ENCODE assay signal across 28 mouse cellular contexts in the genomic region with DNA sequence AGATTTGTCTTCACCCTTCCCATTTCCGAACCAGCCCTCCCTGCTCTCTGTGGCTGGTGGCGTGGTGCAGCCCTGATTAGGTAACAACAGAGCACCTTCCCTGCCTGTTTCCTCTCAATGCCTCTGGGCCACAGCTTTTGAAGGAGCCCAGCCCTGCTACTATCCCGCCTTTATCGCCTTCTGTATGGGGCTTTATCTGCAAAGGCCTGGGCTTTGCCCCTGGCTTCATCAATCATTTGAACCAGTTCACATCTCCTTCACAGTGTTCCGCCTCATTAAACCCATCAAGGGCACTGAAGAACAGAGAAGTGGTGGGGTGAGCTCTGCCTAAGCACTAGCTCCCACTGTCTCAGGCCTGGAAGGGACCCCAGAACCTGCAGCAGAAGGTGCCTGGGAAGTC. TPM values are rescaled to one million over a fixed set of nuclear protein-coding genes. Genes with fewer than 3 reads are reported as not detected.
DNase-seq lines count a peak whose midpoint lies in the region; ATAC-seq and TF ChIP-seq lines count a peak whose summit lies in the region.
"Had no signal": no experiment of that assay in that cellular context is flagged by ENCODE, and none has a peak within 500 bp of the region (broad histone marks: within the 10 kb centered on the region; RNA-seq: fewer than 3 reads in every experiment).

No protein-coding gene starts in this region.

- DNase-seq in hindbrain, embryonic 11.5 days (ENCODE audit: low spot score) = peak; percentile 70
- no peak for DNase-seq in hindbrain, embryonic 14.5 days (ENCODE audit: low spot score)
- DNase-seq in kidney, postnatal 0 days (ENCODE audit: low spot score) = peak; percentile 22
- DNase-seq in kidney, postnatal 25 days = no peak
- DNase-seq in embryo, embryonic 11 days = peak; percentile 54
- DNase-seq in neural tube, embryonic 11.5 days (ENCODE audit: low spot score) = peak; percentile 65
- no peak for DNase-seq in thymus, postnatal 25 days
- DNase-seq: adrenal gland, postnatal 36 days; cerebellum, adult 2 months; cerebellum, postnatal 14 days; gastrocnemius, postnatal 10 days; heart, postnatal 10 days; kidney, adult 2 months; liver, embryonic 13.5 days; lung, adult 18-20 months; right cerebral cortex, postnatal 14 days had no signal

- no peak overlapping the region for H3K4me3 ChIP-seq in hindbrain, embryonic 11.5 days (ENCODE audit: low read depth, low read length)
- H3K4me3 ChIP-seq in hindbrain, embryonic 14.5 days (replicated peaks; ENCODE audit: low read length) = no peak overlapping the region
- no peak overlapping the region for H3K4me3 ChIP-seq in kidney, postnatal 0 days (replicated peaks; ENCODE audit: low read depth, low read length)
- no peak overlapping the region for H3K4me3 ChIP-seq in neural tube, embryonic 11.5 days (ENCODE audit: low read depth, low read length)
- H3K4me3 ChIP-seq: embryonic facial prominence, embryonic 13.5 days; erythroblast, embryonic 14.5 days; forebrain, embryonic 12.5 days; heart, embryonic 13.5 days; limb, embryonic 10.5 days; limb, embryonic 15.5 days; liver, embryonic 13.5 days; midbrain, embryonic 10.5 days; midbrain, embryonic 15.5 days; neural tube, embryonic 12.5 days had no signal

- ATAC-seq in hindbrain, embryonic 11.5 days (ENCODE audit: low FRiP score) = peak; percentile 75
- ATAC-seq in hindbrain, embryonic 14.5 days (ENCODE audit: low FRiP score) = no peak
- ATAC-seq in kidney, postnatal 0 days (replicated peaks; ENCODE audit: low FRiP score, low read depth) = no peak
- ATAC-seq in neural tube, embryonic 11.5 days (ENCODE audit: insufficient read depth, low FRiP score, low TSS enrichment) = peak; percentile 79
- ATAC-seq: CD4-positive, CD25-positive, alpha-beta regulatory T cell, adult 4 months; lung, postnatal 0 days; midbrain, embryonic 15.5 days had no signal

- 19% methylated on average over 5 of the region's 5 CpGs for WGBS in hindbrain, embryonic 11.5 days
- WGBS in hindbrain, embryonic 14.5 days = 21% methylated on average over 5 of the region's 5 CpGs
- WGBS in kidney, postnatal 0 days = 13% methylated on average over 5 of the region's 5 CpGs
- 3% methylated on average over 5 of the region's 5 CpGs for WGBS in neural tube, embryonic 11.5 days

- peaks cover 6% of the 10 kb centered on the region; the same call in 1 of the 2 replicates for H3K4me1 ChIP-seq in hindbrain, embryonic 11.5 days (replicated peaks; ENCODE audit: control insufficient read depth, insufficient read depth, low read length)
- peaks cover 9% of the 10 kb centered on the region for H3K4me1 ChIP-seq in hindbrain, embryonic 14.5 days (replicated peaks; ENCODE audit: control insufficient read depth, insufficient read depth, low read length)
- no peaks in the 10 kb centered on the region for H3K4me1 ChIP-seq in kidney, postnatal 0 days (replicated peaks; ENCODE audit: insufficient read depth, low read length)
- peaks cover 15% of the 10 kb centered on the region for H3K4me1 ChIP-seq in neural tube, embryonic 11.5 days (ENCODE audit: control insufficient read depth, insufficient read depth, low read length)
- H3K4me1 ChIP-seq: liver, embryonic 13.5 days had no signal

- no peaks in the 10 kb centered on the region for H3K9me3 ChIP-seq in hindbrain, embryonic 11.5 days (ENCODE audit: control insufficient read depth, low read length)
- H3K9me3 ChIP-seq in hindbrain, embryonic 14.5 days (ENCODE audit: control insufficient read depth, low read length) = no peaks in the 10 kb centered on the region
- no peaks in the 10 kb centered on the region for H3K9me3 ChIP-seq in kidney, postnatal 0 days (replicated peaks; ENCODE audit: low read length)
- H3K9me3 ChIP-seq in neural tube, embryonic 11.5 days (ENCODE audit: control insufficient read depth, low read length) = no peaks in the 10 kb centered on the region; the same call in 1 of the 2 replicates
- H3K9me3 ChIP-seq: embryonic facial prominence, embryonic 13.5 days; forebrain, embryonic 12.5 days; heart, embryonic 13.5 days; limb, embryonic 10.5 days; limb, embryonic 15.5 days; liver, embryonic 13.5 days; midbrain, embryonic 10.5 days; midbrain, embryonic 15.5 days; neural tube, embryonic 12.5 days had no signal

- H3K4me2 ChIP-seq in hindbrain, embryonic 11.5 days (replicated peaks; ENCODE audit: low read depth, low read length) = no peak overlapping the region
- no peak overlapping the region for H3K4me2 ChIP-seq in hindbrain, embryonic 14.5 days (replicated peaks)
- H3K4me2 ChIP-seq in kidney, postnatal 0 days (ENCODE audit: low read length) = no peak overlapping the region
- H3K4me2 ChIP-seq in neural tube, embryonic 11.5 days (ENCODE audit: low read depth) = no peak overlapping the region
- H3K4me2 ChIP-seq: embryonic facial prominence, embryonic 13.5 days; forebrain, embryonic 12.5 days; heart, embryonic 13.5 days; limb, embryonic 15.5 days; liver, embryonic 13.5 days; midbrain, embryonic 15.5 days; neural tube, embryonic 12.5 days had no signal

- H3K27me3 ChIP-seq in hindbrain, embryonic 11.5 days (ENCODE audit: control insufficient read depth, insufficient read depth, low read length) = peaks cover 67% of the 10 kb centered on the region
- peaks cover 92% of the 10 kb centered on the region for H3K27me3 ChIP-seq in hindbrain, embryonic 14.5 days (ENCODE audit: control insufficient read depth, insufficient read depth, low read length)
- H3K27me3 ChIP-seq in kidney, postnatal 0 days (ENCODE audit: insufficient read depth, low read length) = peaks cover 44% of the 10 kb centered on the region
- H3K27me3 ChIP-seq in neural tube, embryonic 11.5 days (ENCODE audit: control insufficient read depth, insufficient read depth, low read length) = peaks cover 80% of the 10 kb centered on the region

- no peak for TF ChIP-seq CTCF in kidney, postnatal 0 days (IDR thresholded peaks at IDR 0.05; ENCODE audit: low read depth)

- no peak overlapping the region for H3K27ac ChIP-seq in hindbrain, embryonic 11.5 days (ENCODE audit: low read depth, low read length)
- H3K27ac ChIP-seq in hindbrain, embryonic 14.5 days = no peak overlapping the region
- H3K27ac ChIP-seq in kidney, postnatal 0 days = no peak overlapping the region
- H3K27ac ChIP-seq in neural tube, embryonic 11.5 days (ENCODE audit: low read depth, low read length) = no peak overlapping the region
- H3K27ac ChIP-seq: embryonic facial prominence, embryonic 13.5 days; forebrain, embryonic 12.5 days; heart, embryonic 13.5 days; limb, embryonic 10.5 days; limb, embryonic 15.5 days; liver, embryonic 13.5 days; macrophage; midbrain, embryonic 10.5 days; midbrain, embryonic 15.5 days; neural tube, embryonic 12.5 days had no signal

- no peak overlapping the region for H3K9ac ChIP-seq in hindbrain, embryonic 11.5 days (ENCODE audit: low read depth, low read length)
- H3K9ac ChIP-seq in hindbrain, embryonic 14.5 days = no peak overlapping the region
- H3K9ac ChIP-seq in kidney, postnatal 0 days (ENCODE audit: low read depth, low read length) = no peak overlapping the region
- H3K9ac ChIP-seq in neural tube, embryonic 11.5 days (ENCODE audit: low read length) = no peak overlapping the region
- H3K9ac ChIP-seq: embryonic facial prominence, embryonic 13.5 days; forebrain, embryonic 12.5 days; heart, embryonic 13.5 days; limb, embryonic 15.5 days; liver, embryonic 13.5 days; midbrain, embryonic 15.5 days; neural tube, embryonic 12.5 days had no signal

- H3K36me3 ChIP-seq in hindbrain, embryonic 11.5 days (ENCODE audit: control insufficient read depth, insufficient read depth, low read length) = no peaks in the 10 kb centered on the region
- no peaks in the 10 kb centered on the region for H3K36me3 ChIP-seq in hindbrain, embryonic 14.5 days (replicated peaks; ENCODE audit: control insufficient read depth, insufficient read depth)
- no peaks in the 10 kb centered on the region for H3K36me3 ChIP-seq in kidney, postnatal 0 days (ENCODE audit: insufficient read depth, low read length)
- H3K36me3 ChIP-seq in neural tube, embryonic 11.5 days (ENCODE audit: control insufficient read depth, insufficient read depth, low read length) = no peaks in the 10 kb centered on the region
- H3K36me3 ChIP-seq: embryonic facial prominence, embryonic 13.5 days; forebrain, embryonic 12.5 days; heart, embryonic 13.5 days; limb, embryonic 10.5 days; limb, embryonic 15.5 days; liver, embryonic 13.5 days; midbrain, embryonic 10.5 days; midbrain, embryonic 15.5 days; neural tube, embryonic 12.5 days had no signal

RNA-seq across cellular contexts. Expression of a gene that starts 47.2 kb away (rescaled TPM):
- polyA plus RNA-seq in hindbrain, embryonic 11.5 days (2014; fragmentation: Nextera tagmentation; extraction: Ambion mirVana) = 112 and 118 TPM in 2 replicates
- 72.6 and 80.7 TPM in 2 replicates for polyA plus RNA-seq in hindbrain, embryonic 14.5 days (2014; fragmentation: Nextera tagmentation; extraction: Ambion mirVana)
- polyA plus RNA-seq in kidney, postnatal 0 days (2015; fragmentation: Nextera tagmentation; extraction: Ambion mirVana) = 120 and 121 TPM in 2 replicates
- polyA plus RNA-seq in neural tube, embryonic 11.5 days (2014; fragmentation: Nextera tagmentation; extraction: Ambion mirVana) = 101 and 104 TPM in 2 replicates

Comparison
In these comparisons a context has a peak if more than half of its experiments do, and no peak if none do; other contexts are left out.
1. ATAC-seq: peak in hindbrain, embryonic 11.5 days (single experiment) and neural tube, embryonic 11.5 days (single experiment); none in hindbrain, embryonic 14.5 days (single experiment) and kidney, postnatal 0 days (single experiment).
2. DNase-seq: peak in hindbrain, embryonic 11.5 days (single experiment), kidney, postnatal 0 days (single experiment), embryo, embryonic 11 days (single experiment) and neural tube, embryonic 11.5 days (single experiment); none in hindbrain, embryonic 14.5 days (single experiment), kidney, postnatal 25 days (0 of 2) and thymus, postnatal 25 days (single experiment).